Mouse (Mus musculus) small intestine, adult 2 months (tissue): ENCODE results near the gene Hrh2. TPM values are rescaled to one million over a fixed set of nuclear protein-coding genes. Genes with fewer than 3 reads are reported as not detected.

Source experiments
- H3K27ac ChIP-seq: fragments of 200-500 bp; 2 replicates; pipeline ENCODE4 v1.5.1; 2012; ENCODE audit warnings: low read depth, low read length, control low read depth, inconsistent platforms; ENCODE audit not compliant: insufficient read depth
- H3K27me3 ChIP-seq: fragments of 200-500 bp; 2 replicates; pipeline ENCODE4 v1.6.1; 2012; ENCODE audit warnings: mild to moderate bottlenecking, moderate library complexity, low read length, inconsistent platforms; ENCODE audit not compliant: control insufficient read depth, insufficient read depth
- H3K36me3 ChIP-seq: fragments of 200-500 bp; 2 replicates; pipeline ENCODE4 v1.6.1; 2012; ENCODE audit warnings: mild to moderate bottlenecking, low read length, control low read depth, inconsistent platforms; ENCODE audit not compliant: control insufficient read depth, insufficient read depth
- H3K4me1 ChIP-seq: fragments of 200-500 bp; 2 replicates; pipeline ENCODE4 v1.6.1; 2012; ENCODE audit warnings: low read length, inconsistent platforms, mixed read lengths; ENCODE audit not compliant: control insufficient read depth, insufficient read depth, insufficient read length
- H3K4me3 ChIP-seq: fragments of 200-500 bp; 2 replicates; pipeline ENCODE4 v1.5.1; 2012; ENCODE audit warnings: low read depth, mild to moderate bottlenecking, control low read depth, inconsistent platforms, low read length, moderate library complexity
- CTCF ChIP-seq: fragments of 200-500 bp; IDR thresholded peaks from 2 replicates; pipeline ENCODE4 v1.5.1; 2012; ENCODE audit warnings: low read depth, mild to moderate bottlenecking, control low read depth, inconsistent platforms, low read length, moderate library complexity, mixed read lengths; ENCODE audit not compliant: insufficient replicate concordance, insufficient read length; ENCODE audit errors: extremely low read depth
- POLR2A ChIP-seq: fragments of 200-500 bp; IDR thresholded peaks from 2 replicates; pipeline ENCODE4 v1.6.1; 2012; ENCODE audit warnings: low read depth, mild to moderate bottlenecking, control low read depth, inconsistent platforms, low read length, moderate library complexity
- WGBS: fragments of 180-500 bp; shearing (Covaris S2); methylation state at CpG from one replicate; pipeline ENCODE4 v1.1.7; 2018; 5-methylcytosine and 5-hydroxymethylcytosine counted together
- polyA plus RNA-seq: library from polyadenylated mRNA; depleted of rRNA; stranded (reverse); fragments of >200 nt; gene quantifications from 2 replicates; pipeline ENCODE4 v1.2.3, GENCODE M21; 2012

Hrh2 gene
- polyA plus RNA-seq, 1 experiment: 0.70 TPM

DNA sequence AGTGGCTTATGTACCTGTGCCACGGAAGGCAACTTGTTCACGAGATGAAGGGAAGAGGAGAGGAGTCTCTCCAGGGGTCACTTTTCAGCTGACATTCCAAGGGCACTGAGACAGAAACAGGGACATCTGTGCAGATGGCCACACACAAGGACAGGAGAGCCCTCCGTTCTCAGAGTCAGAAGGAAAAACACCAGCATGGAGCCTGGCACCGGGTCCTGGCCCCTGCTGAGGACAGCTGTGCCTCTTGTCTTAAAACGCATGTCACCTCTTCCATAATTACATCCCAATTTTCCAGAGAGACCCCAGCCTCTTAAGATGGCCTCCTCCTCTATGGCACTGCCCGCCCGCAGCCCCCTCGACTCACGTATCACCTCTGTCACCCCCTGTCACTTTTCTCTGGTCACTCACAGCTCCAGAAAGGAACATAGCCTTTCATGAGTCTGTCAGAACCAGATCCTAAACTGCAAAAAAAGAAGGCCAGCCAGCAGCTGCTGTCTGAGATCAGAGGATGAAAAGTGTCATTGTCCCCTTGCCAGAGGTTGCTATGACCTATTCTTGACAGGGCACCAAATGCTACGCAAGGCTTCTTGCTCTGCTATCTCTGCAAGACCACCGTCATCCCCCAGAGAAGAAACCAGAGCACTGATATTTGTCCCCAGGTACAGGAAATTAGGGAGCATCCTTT, 59.8 kb downstream of the Hrh2 start:
- WGBS: 85% methylated on average over 11 of the region's 11 CpGs
- H3K27me3 ChIP-seq: no peaks in the 10 kb centered on the region
- no peaks in the 10 kb centered on the region for H3K36me3 ChIP-seq
- TF ChIP-seq CTCF: no peak
- TF ChIP-seq POLR2A: no peak
- no peak overlapping the region for H3K27ac ChIP-seq
- no peak overlapping the region for H3K4me3 ChIP-seq
- no peaks in the 10 kb centered on the region for H3K4me1 ChIP-seq

GRCm38 (mm10) chr13:54257580-54258223, 65.8 kb downstream of the Hrh2 start:
- H3K4me3 ChIP-seq: no peak overlapping the region
- 28% methylated on average over 10 of the region's 10 CpGs for WGBS
- no peaks in the 10 kb centered on the region for H3K27me3 ChIP-seq
- H3K4me1 ChIP-seq: no peaks in the 10 kb centered on the region
- no peak overlapping the region for H3K27ac ChIP-seq
- no peaks in the 10 kb centered on the region for H3K36me3 ChIP-seq
- TF ChIP-seq CTCF: no peak
- no peak for TF ChIP-seq POLR2A

- Histone ChIP-seq H3K27ac (no peak overlapping the region), H3K4me3 (no peak overlapping the region), H3K36me3 (no peaks in the 10 kb centered on the region), H3K4me1 (no peaks in the 10 kb centered on the region), H3K27me3 (no peaks in the 10 kb centered on the region)
- 33% methylated on average over 8 of the region's 8 CpGs for WGBS
- no peak for TF ChIP-seq POLR2A
- TF ChIP-seq CTCF: no peak
These were observed 66.4 kb downstream of the Hrh2 start for GRCm38 (mm10) chr13:54258231-54258743.

- H3K27ac ChIP-seq: no peak overlapping the region
- H3K4me1 ChIP-seq: no peaks in the 10 kb centered on the region
- H3K4me3 ChIP-seq: no peak overlapping the region
- 16% methylated on average over 8 of the region's 8 CpGs for WGBS
- peaks cover 2% of the 10 kb centered on the region; the same call in 1 of the 2 replicates for H3K27me3 ChIP-seq
- no peak for TF ChIP-seq CTCF
- TF ChIP-seq POLR2A: no peak
- no peaks in the 10 kb centered on the region for H3K36me3 ChIP-seq
These were observed 68.4 kb downstream of the Hrh2 start for GRCm38 (mm10) chr13:54260318-54260717.

GRCm38 (mm10) chr13:54262741-54263510, 71.0 kb downstream of the Hrh2 start:
- 86% methylated on average over 15 of the region's 15 CpGs for WGBS

GRCm38 (mm10) chr13:54263641-54264040, 71.7 kb downstream of the Hrh2 start:
- Histone ChIP-seq H3K4me1 (no peaks in the 10 kb centered on the region), H3K27ac (no peak overlapping the region), H3K36me3 (no peaks in the 10 kb centered on the region), H3K4me3 (no peak overlapping the region), H3K27me3 (peaks cover 3% of the 10 kb centered on the region; the same call in 1 of the 2 replicates)
- TF ChIP-seq POLR2A (no peak), CTCF (no peak)
- 68% methylated on average over 6 of the region's 6 CpGs for WGBS

More at GRCm38 (mm10) chr13:54262741-54263510, 71.0 kb downstream of the Hrh2 start:
- Histone ChIP-seq H3K27me3 (peaks cover 3% of the 10 kb centered on the region; the same call in 1 of the 2 replicates), H3K36me3 (no peaks in the 10 kb centered on the region), H3K4me3 (no peak overlapping the region), H3K27ac (no peak overlapping the region), H3K4me1 (no peaks in the 10 kb centered on the region)
- TF ChIP-seq POLR2A (no peak), CTCF (no peak)
